Mouse (Mus musculus): Measurements from ENCODE around the gene Higd1b. TPM values are rescaled to one million over a fixed set of nuclear protein-coding genes. Genes with fewer than 3 reads are reported as not detected.

Gene Higd1b
- not detected in 2 replicates for polyA plus RNA-seq (2012; ENCODE audit: low replicate concordance)

DNA sequence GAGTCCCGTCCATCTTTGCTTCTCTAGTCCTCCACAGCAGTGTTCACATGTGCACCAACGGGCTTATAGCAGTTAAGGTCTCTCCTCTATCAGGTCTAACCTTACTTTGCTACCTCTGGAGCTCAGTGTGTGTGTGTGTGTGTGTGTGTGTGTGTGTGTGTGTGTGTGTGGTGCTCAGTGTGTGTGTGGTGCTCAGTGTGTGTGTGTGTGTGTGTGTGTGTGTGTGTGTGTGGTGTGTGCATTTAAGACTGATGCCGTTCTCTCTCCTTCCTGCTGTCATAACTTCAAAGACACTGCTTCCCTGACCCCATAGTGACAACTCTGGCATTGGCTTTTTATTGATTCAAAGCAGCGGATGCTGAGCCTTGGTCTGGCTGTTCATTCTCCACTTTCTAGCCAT is at the start of gene Higd1b:
Higd1b (plus strand) TSS at position 301 of the 400 bp plus-strand sequence.

GRCm38 (mm10) chr11:102819021-102819782 is 16.4 kb upstream of the Higd1b start, which contains the start of gene Gjc1:
Gene Gjc1 (minus strand): TSS chr11:102819700.

GRCm38 (mm10) chr11:102880585-102881313 is 45.1 kb downstream of the Higd1b start, which contains the start of the genes Eftud2 and Ccdc103:
Gene Eftud2 (minus strand): TSS chr11:102880985.
Gene Ccdc103 (plus strand): TSS chr11:102881204.

GRCm38 (mm10) chr11:102884616-102885219 is 49.1 kb downstream of the Higd1b start, which contains the start of gene Fam187a:
Gene Fam187a (plus strand): TSS chr11:102885169.

Other genes with a start within 250 kb of the Higd1b start
- 0.09 and 0.49 TPM in 2 replicates for gene Fzd2, start 231.5 kb upstream of the Higd1b start, polyA plus RNA-seq (2012; ENCODE audit: low replicate concordance)
- not detected in 2 replicates for gene Meioc, start 172.1 kb upstream of the Higd1b start, polyA plus RNA-seq (2012; ENCODE audit: low replicate concordance)
- gene Ccdc43, start 138.1 kb upstream of the Higd1b start, polyA plus RNA-seq (2012; ENCODE audit: low replicate concordance) = 2.6 and 4.1 TPM in 2 replicates
- 1.3 and 1.6 TPM in 2 replicates for gene Adam11, start 74.4 kb upstream of the Higd1b start, polyA plus RNA-seq (2012; ENCODE audit: low replicate concordance)
- gene Gjc1, start 16.1 kb upstream of the Higd1b start, polyA plus RNA-seq (2012; ENCODE audit: low replicate concordance) = 0.20 TPM in 1 of 2 replicates, not detected in the other
- gene Eftud2, start 45.1 kb downstream of the Higd1b start, polyA plus RNA-seq (2012; ENCODE audit: low replicate concordance) = 122 and 194 TPM in 2 replicates
- gene Ccdc103, start 45.4 kb downstream of the Higd1b start, polyA plus RNA-seq (2012; ENCODE audit: low replicate concordance) = not detected in 2 replicates
- gene Fam187a, start 49.3 kb downstream of the Higd1b start, polyA plus RNA-seq (2012; ENCODE audit: low replicate concordance) = not detected in 2 replicates
- 1.0 and 1.1 TPM in 2 replicates for gene Gfap, start 65.1 kb downstream of the Higd1b start, polyA plus RNA-seq (2012; ENCODE audit: low replicate concordance)
- 27.7 and 63.8 TPM in 2 replicates for gene Kif18b, start 89.3 kb downstream of the Higd1b start, polyA plus RNA-seq (2012; ENCODE audit: low replicate concordance)
- gene C1ql1, start 110.8 kb downstream of the Higd1b start, polyA plus RNA-seq (2012; ENCODE audit: low replicate concordance) = 0.11 TPM in 1 of 2 replicates, not detected in the other
- gene Nmt1, start 192.3 kb downstream of the Higd1b start, polyA plus RNA-seq (2012; ENCODE audit: low replicate concordance) = 2.2 and 23.9 TPM in 2 replicates
- 34.7 and 104 TPM in 2 replicates for gene Dcakd, start 192.5 kb downstream of the Higd1b start, polyA plus RNA-seq (2012; ENCODE audit: low replicate concordance)